Mouse (Mus musculus) E14TG2a.4 (cell line): ENCODE measurements at regions not wholly inside any gene's neighbourhood (a gene's known extent, or its start where the extent isn't known, plus 50 kb on each side); places are given as distances from the start of the nearest gene placed in this dataset.

ENCODE experiments used
- CTCF ChIP-seq: conservative IDR thresholded peaks from 2 replicates; pipeline ENCODE4 v1.5.1; 2014; ENCODE audit warnings: low read length
- NANOG ChIP-seq: IDR thresholded peaks from 2 replicates; pipeline ENCODE4 v1.6.1; 2014; ENCODE audit warnings: borderline replicate concordance, low read length, mixed read lengths
- POU5F1 ChIP-seq: IDR thresholded peaks from 2 replicates; pipeline ENCODE4 v1.6.1; 2014; ENCODE audit warnings: low read length, borderline replicate concordance

DNA sequence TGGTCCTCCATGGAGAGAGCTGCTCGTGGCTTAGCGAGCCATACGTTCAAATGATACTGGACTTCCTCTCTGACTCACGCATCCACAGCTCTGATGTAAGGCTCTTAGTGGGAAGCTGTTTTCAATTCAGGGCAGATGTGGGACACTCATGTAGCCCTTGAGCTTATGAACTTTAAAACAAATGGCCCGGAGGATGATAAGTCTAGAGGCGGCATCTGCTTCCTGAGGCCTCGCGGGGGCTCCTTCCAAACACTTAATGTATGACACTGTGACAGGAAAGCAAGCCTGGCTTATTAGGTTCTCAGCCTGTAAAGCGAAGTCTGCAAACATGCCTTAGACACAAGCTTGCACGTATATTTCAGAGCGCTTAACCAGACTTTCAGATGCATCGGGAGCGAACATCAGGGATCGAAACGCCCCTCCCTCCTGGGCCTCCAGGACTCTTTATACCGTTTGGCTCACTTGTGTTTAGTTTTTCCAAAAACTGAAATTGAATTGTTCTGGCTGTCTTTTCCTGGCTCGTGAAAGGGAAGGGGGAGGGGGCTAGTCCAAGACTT is 59.4 kb upstream of the Sash1 start:
- TF ChIP-seq CTCF (no peak), POU5F1 (no peak), NANOG (no peak)
